In the genomic region with DNA sequence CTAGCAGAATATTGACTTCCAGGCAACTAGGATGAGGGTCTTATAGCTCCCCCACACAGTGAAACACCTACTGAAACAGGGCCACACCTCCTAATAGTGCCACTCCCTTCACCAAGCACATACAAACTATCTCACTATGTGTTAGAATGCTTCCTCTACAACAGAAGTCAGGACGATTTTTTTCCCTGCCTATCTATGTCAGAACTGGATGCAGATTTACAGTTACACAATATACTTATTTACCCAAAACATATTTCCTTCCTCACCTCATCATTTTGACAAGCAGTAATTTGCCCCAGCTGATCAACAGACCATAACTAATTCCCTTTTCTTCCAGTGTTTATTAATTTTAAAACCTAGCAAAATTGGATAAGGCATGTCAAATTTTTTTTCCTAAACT, we compare ENCODE assay signal across 26 mouse cellular contexts. TPM values are rescaled to one million over a fixed set of nuclear protein-coding genes. Genes with fewer than 3 reads are reported as not detected.
"Had no signal": no experiment of that assay in that cellular context is flagged by ENCODE, and none has a peak within 500 bp of the region (broad histone marks: within the 10 kb centered on the region; RNA-seq: fewer than 3 reads in every experiment).

No protein-coding gene starts in this region.

- H3K27ac ChIP-seq: heart, embryonic 10.5 days; hindbrain, embryonic 10.5 days; hindbrain, embryonic 12.5 days; hindbrain, embryonic 14.5 days; intestine, embryonic 15.5 days; limb, embryonic 13.5 days; limb, embryonic 15.5 days had no signal

- H3K4me1 ChIP-seq: heart, embryonic 10.5 days; hindbrain, embryonic 10.5 days; hindbrain, embryonic 12.5 days; intestine, embryonic 15.5 days; limb, embryonic 15.5 days had no signal

- H3K9me3 ChIP-seq: heart, embryonic 10.5 days; hindbrain, embryonic 10.5 days; hindbrain, embryonic 12.5 days; intestine, embryonic 15.5 days; limb, embryonic 13.5 days; limb, embryonic 15.5 days had no signal

- H3K4me2 ChIP-seq: heart, embryonic 12.5 days; hindbrain, embryonic 12.5 days; hindbrain, embryonic 14.5 days; intestine, embryonic 15.5 days; limb, embryonic 13.5 days; limb, embryonic 15.5 days had no signal

- H3K9ac ChIP-seq: heart, embryonic 12.5 days; hindbrain, embryonic 12.5 days; hindbrain, embryonic 14.5 days; intestine, embryonic 15.5 days; limb, embryonic 13.5 days; limb, embryonic 15.5 days had no signal

- H3K36me3 ChIP-seq: heart, embryonic 10.5 days; heart, embryonic 12.5 days; hindbrain, embryonic 10.5 days; hindbrain, embryonic 12.5 days; intestine, embryonic 15.5 days; limb, embryonic 13.5 days; limb, embryonic 15.5 days had no signal

- H3K27me3 ChIP-seq: heart, embryonic 12.5 days; hindbrain, embryonic 12.5 days; intestine, embryonic 15.5 days; limb, embryonic 13.5 days; limb, embryonic 15.5 days had no signal

- ATAC-seq: hindbrain, embryonic 16.5 days; inflammation-experienced regulatory T-cells, adult 6 months; intestine, embryonic 15.5 days; intestine, postnatal 0 days had no signal

- H3K4me3 ChIP-seq: heart, embryonic 10.5 days; heart, embryonic 12.5 days; hindbrain, embryonic 10.5 days; hindbrain, embryonic 12.5 days; intestine, embryonic 15.5 days; limb, embryonic 13.5 days; limb, embryonic 15.5 days had no signal

- DNase-seq: gastrocnemius, postnatal 14 days; gastrocnemius, postnatal 36 days; heart, adult 11 months; heart, postnatal 10 days; heart, postnatal 4 days; kidney, adult 18-20 months; kidney, adult 8-10 months; kidney, postnatal 14 days; kidney, postnatal 36 days; layer of hippocampus, adult 9-11 months; layer of hippocampus, postnatal 36 days; left cerebral cortex, postnatal 4 days had no signal

RNA-seq across cellular contexts. Expression of gene Fbn1, which starts 35.9 kb away (rescaled TPM):
- polyA plus RNA-seq: inflammation-experienced regulatory T-cells, adult 6 months had no signal

RNA-seq across cellular contexts. Expression of gene Gm9913, which starts 38.8 kb away (rescaled TPM):
- total RNA-seq: gastrocnemius, adult 8-10 months; left cerebral cortex, postnatal 25 days; liver, adult 2 months had no signal
- polyA plus RNA-seq: hindbrain, embryonic 14.5 days; inflammation-experienced regulatory T-cells, adult 6 months; liver, adult 2 months had no signal
